Mouse (Mus musculus): ENCODE data around the gene Fmnl1.

- TF ChIP-seq POLR2A (IDR thresholded peaks at IDR 0.05; ENCODE audit: insufficient read length, low read depth): no peak
- TF ChIP-seq POLR2AphosphoS2 (IDR thresholded peaks at IDR 0.05; ENCODE audit: insufficient read length, low read depth): no peak
- TF ChIP-seq TCF12 (IDR thresholded peaks at IDR 0.05; ENCODE audit: insufficient read depth, poor library complexity, severe bottlenecking): no peak
- no peak for TF ChIP-seq MAX (IDR thresholded peaks at IDR 0.05; ENCODE audit: low read depth)
- no peak for TF ChIP-seq CEBPB (IDR thresholded peaks at IDR 0.05; ENCODE audit: insufficient read depth, poor library complexity, severe bottlenecking)
- TF ChIP-seq MYOG (IDR thresholded peaks at IDR 0.05; ENCODE audit: control insufficient read depth in 1 of 3, insufficient read depth in 1 of 3, insufficient read length in 2 of 3, low read depth in 2 of 3): no peak
- TF ChIP-seq USF1 (IDR thresholded peaks at IDR 0.05; ENCODE audit: low read depth): no peak
- no peak for TF ChIP-seq SRF (IDR thresholded peaks at IDR 0.05; ENCODE audit: control insufficient read depth, insufficient read length, low read depth)
- TF ChIP-seq TCF3 (IDR thresholded peaks at IDR 0.05; ENCODE audit: insufficient read length, low read depth): no peak
Observed at GRCm38 (mm10) chr11:103171703-103172391, 940 bp downstream of the Fmnl1 start.

Measured in myocyte (in vitro differentiated cells).